Mouse (Mus musculus): ENCODE measurements around the gene Cntnap1. TPM values are rescaled to one million over a fixed set of nuclear protein-coding genes. Genes with fewer than 3 reads are reported as not detected.

Gene Cntnap1
- polyA plus RNA-seq, 1 experiment = 0.15 TPM

DNA sequence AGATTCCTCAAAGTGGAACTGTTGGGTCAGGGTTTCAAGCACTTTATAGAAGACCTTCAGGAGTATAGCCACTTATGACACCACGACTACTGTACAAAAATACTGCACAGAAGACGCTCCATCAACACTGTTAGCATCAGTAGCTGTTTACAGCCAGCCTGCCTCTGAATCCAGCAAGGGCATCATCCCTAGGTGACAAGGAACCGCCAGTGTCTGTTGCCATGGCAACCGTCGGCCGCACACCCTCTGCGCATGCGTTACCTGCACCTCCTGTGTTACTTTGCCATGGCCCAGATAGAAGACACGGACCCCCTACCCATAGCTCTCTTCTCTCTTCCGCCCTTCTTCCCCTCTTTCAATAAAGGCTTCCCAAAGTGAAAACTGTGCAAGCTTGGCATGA, 23.9 kb upstream of the Cntnap1 start:
- no peak overlapping the region for H3K27ac ChIP-seq (ENCODE audit: insufficient read depth, low read length)
- no peak overlapping the region for H3K9ac ChIP-seq (ENCODE audit: low read depth, poor library complexity, severe bottlenecking)
- no peak overlapping the region for H3K4me3 ChIP-seq (ENCODE audit: low read depth, low read length)
- no peaks in the 10 kb centered on the region for H3K36me3 ChIP-seq (ENCODE audit: control insufficient read depth, insufficient read depth, low read length, poor library complexity, severe bottlenecking)
- H3K27me3 ChIP-seq (ENCODE audit: control insufficient read depth, insufficient read depth, low read length, poor library complexity, severe bottlenecking) = no peaks in the 10 kb centered on the region
- TF ChIP-seq POLR2A (IDR thresholded peaks at IDR 0.05; ENCODE audit: insufficient read depth, low read length) (no peak), EP300 (IDR thresholded peaks at IDR 0.05; ENCODE audit: insufficient read depth, low read depth, low read length) (no peak), CTCF (IDR thresholded peaks at IDR 0.05; ENCODE audit: low read depth, low read length) (no peak)
- H3K4me1 ChIP-seq (ENCODE audit: control insufficient read depth, insufficient read depth, low read length) = peaks cover 2% of the 10 kb centered on the region
- no peaks in the 10 kb centered on the region for H3K9me3 ChIP-seq (replicated peaks; ENCODE audit: control insufficient read depth, insufficient read depth, low read length, poor library complexity, severe bottlenecking)

- no peaks in the 10 kb centered on the region for H3K27me3 ChIP-seq (ENCODE audit: control insufficient read depth, insufficient read depth, low read length, poor library complexity, severe bottlenecking)
- no peak for TF ChIP-seq CTCF (IDR thresholded peaks at IDR 0.05; ENCODE audit: low read depth, low read length)
- no peak for TF ChIP-seq EP300 (IDR thresholded peaks at IDR 0.05; ENCODE audit: insufficient read depth, low read depth, low read length)
- no peak for TF ChIP-seq POLR2A (IDR thresholded peaks at IDR 0.05; ENCODE audit: insufficient read depth, low read length)
- H3K9me3 ChIP-seq (replicated peaks; ENCODE audit: control insufficient read depth, insufficient read depth, low read length, poor library complexity, severe bottlenecking) = no peaks in the 10 kb centered on the region
- H3K4me3 ChIP-seq (ENCODE audit: low read depth, low read length) = no peak overlapping the region
- H3K4me1 ChIP-seq (ENCODE audit: control insufficient read depth, insufficient read depth, low read length) = peaks cover 2% of the 10 kb centered on the region
- H3K9ac ChIP-seq (ENCODE audit: low read depth, poor library complexity, severe bottlenecking) = no peak overlapping the region
- no peaks in the 10 kb centered on the region for H3K36me3 ChIP-seq (ENCODE audit: control insufficient read depth, insufficient read depth, low read length, poor library complexity, severe bottlenecking)
- H3K27ac ChIP-seq (ENCODE audit: insufficient read depth, low read length) = no peak overlapping the region
These were observed 21.6 kb upstream of the Cntnap1 start for GRCm38 (mm10) chr11:101148751-101149150.

- Histone ChIP-seq H3K27me3 (ENCODE audit: control insufficient read depth, insufficient read depth, low read length, poor library complexity, severe bottlenecking) (no peaks in the 10 kb centered on the region), H3K9ac (ENCODE audit: low read depth, poor library complexity, severe bottlenecking) (no peak overlapping the region), H3K36me3 (ENCODE audit: control insufficient read depth, insufficient read depth, low read length, poor library complexity, severe bottlenecking) (no peaks in the 10 kb centered on the region), H3K4me1 (ENCODE audit: control insufficient read depth, insufficient read depth, low read length) (peaks cover 2% of the 10 kb centered on the region), H3K9me3 (replicated peaks; ENCODE audit: control insufficient read depth, insufficient read depth, low read length, poor library complexity, severe bottlenecking) (no peaks in the 10 kb centered on the region), H3K4me3 (ENCODE audit: low read depth, low read length) (no peak overlapping the region), H3K27ac (ENCODE audit: insufficient read depth, low read length) (no peak overlapping the region)
- TF ChIP-seq EP300 (IDR thresholded peaks at IDR 0.05; ENCODE audit: insufficient read depth, low read depth, low read length) = no peak
- TF ChIP-seq CTCF (IDR thresholded peaks at IDR 0.05; ENCODE audit: low read depth, low read length) = no peak
- TF ChIP-seq POLR2A (IDR thresholded peaks at IDR 0.05; ENCODE audit: insufficient read depth, low read length) = no peak
These were observed 20.9 kb upstream of the Cntnap1 start for GRCm38 (mm10) chr11:101149178-101150105.

DNA sequence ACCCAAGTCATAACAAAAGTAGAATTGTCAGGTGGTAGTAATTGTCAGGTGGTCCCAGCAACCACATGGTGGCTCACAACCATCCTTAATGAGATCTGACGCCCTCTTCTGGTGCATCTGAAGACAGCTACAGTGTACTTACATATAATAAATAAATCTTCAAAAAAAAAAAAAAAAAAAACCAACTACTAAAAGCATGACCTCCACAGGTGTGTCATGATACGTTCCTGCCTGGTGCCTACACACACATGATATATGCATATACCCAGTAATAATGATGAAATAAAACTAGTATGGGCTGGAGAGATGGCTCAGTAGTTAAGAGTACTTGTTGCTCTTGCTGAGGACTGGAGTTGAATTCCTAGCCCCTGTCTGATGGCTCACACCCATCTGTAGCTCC, 19.3 kb upstream of the Cntnap1 start:
- Histone ChIP-seq H3K27ac (ENCODE audit: insufficient read depth, low read length) (no peak overlapping the region), H3K36me3 (ENCODE audit: control insufficient read depth, insufficient read depth, low read length, poor library complexity, severe bottlenecking) (no peaks in the 10 kb centered on the region), H3K9ac (ENCODE audit: low read depth, poor library complexity, severe bottlenecking) (no peak overlapping the region), H3K4me3 (ENCODE audit: low read depth, low read length) (no peak overlapping the region), H3K4me1 (ENCODE audit: control insufficient read depth, insufficient read depth, low read length) (peaks cover 3% of the 10 kb centered on the region), H3K27me3 (ENCODE audit: control insufficient read depth, insufficient read depth, low read length, poor library complexity, severe bottlenecking) (no peaks in the 10 kb centered on the region), H3K9me3 (replicated peaks; ENCODE audit: control insufficient read depth, insufficient read depth, low read length, poor library complexity, severe bottlenecking) (no peaks in the 10 kb centered on the region)
- no peak for TF ChIP-seq EP300 (IDR thresholded peaks at IDR 0.05; ENCODE audit: insufficient read depth, low read depth, low read length)
- no peak for TF ChIP-seq POLR2A (IDR thresholded peaks at IDR 0.05; ENCODE audit: insufficient read depth, low read length)

DNA sequence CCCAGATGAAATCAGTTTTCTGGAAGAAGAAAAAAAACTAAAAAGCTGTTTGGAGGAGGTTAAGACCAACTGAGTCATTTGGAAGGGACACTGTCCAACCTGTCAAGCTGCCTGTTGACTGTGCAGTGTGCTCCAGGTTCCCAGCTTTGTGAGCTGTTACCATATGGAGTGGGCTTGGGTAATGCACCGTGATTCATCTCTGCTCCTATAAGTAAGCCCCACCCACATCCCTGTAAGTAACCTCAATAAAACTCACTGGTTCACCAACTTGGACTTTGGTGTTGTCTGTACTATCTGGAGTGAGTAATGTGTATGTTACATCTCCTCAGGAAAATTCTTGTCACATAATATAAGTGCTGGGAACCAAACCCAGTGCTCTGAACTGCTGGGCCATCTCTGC, 17.5 kb upstream of the Cntnap1 start:
- Histone ChIP-seq H3K9ac (ENCODE audit: low read depth, poor library complexity, severe bottlenecking) (no peak overlapping the region), H3K27ac (ENCODE audit: insufficient read depth, low read length) (no peak overlapping the region), H3K36me3 (ENCODE audit: control insufficient read depth, insufficient read depth, low read length, poor library complexity, severe bottlenecking) (no peaks in the 10 kb centered on the region), H3K4me3 (ENCODE audit: low read depth, low read length) (no peak overlapping the region), H3K27me3 (ENCODE audit: control insufficient read depth, insufficient read depth, low read length, poor library complexity, severe bottlenecking) (no peaks in the 10 kb centered on the region), H3K4me1 (ENCODE audit: control insufficient read depth, insufficient read depth, low read length) (peaks cover 3% of the 10 kb centered on the region), H3K9me3 (replicated peaks; ENCODE audit: control insufficient read depth, insufficient read depth, low read length, poor library complexity, severe bottlenecking) (no peaks in the 10 kb centered on the region)
- TF ChIP-seq CTCF (IDR thresholded peaks at IDR 0.05; ENCODE audit: low read depth, low read length) = no peak

DNA sequence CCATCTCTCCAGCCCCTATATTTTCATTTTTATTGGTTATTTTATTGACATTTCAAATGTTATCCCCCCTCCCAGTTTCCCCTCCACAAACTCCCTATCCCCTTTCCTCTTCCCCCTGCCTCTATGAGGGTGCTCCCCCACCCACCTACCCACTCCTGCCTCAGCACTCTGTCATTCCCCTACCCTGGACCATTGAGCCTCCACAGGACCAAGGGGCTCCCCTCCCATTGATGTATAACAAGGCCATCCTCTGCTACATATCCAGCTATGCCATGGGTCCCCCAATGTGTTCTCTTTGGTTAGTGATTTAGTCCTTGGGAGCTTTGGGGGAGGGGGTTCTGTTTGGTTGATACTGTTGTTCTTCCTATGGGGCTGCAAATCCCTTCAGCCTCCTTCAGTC, 15.7 kb upstream of the Cntnap1 start:
- no peak for TF ChIP-seq EP300 (IDR thresholded peaks at IDR 0.05; ENCODE audit: insufficient read depth, low read depth, low read length)
- TF ChIP-seq POLR2A (IDR thresholded peaks at IDR 0.05; ENCODE audit: insufficient read depth, low read length) = no peak
- TF ChIP-seq CTCF (IDR thresholded peaks at IDR 0.05; ENCODE audit: low read depth, low read length) = no peak
- no peak overlapping the region for H3K9ac ChIP-seq (ENCODE audit: low read depth, poor library complexity, severe bottlenecking)
- H3K4me1 ChIP-seq (ENCODE audit: control insufficient read depth, insufficient read depth, low read length) = peaks cover 1% of the 10 kb centered on the region
- H3K4me3 ChIP-seq (ENCODE audit: low read depth, low read length) = no peak overlapping the region
- no peaks in the 10 kb centered on the region for H3K36me3 ChIP-seq (ENCODE audit: control insufficient read depth, insufficient read depth, low read length, poor library complexity, severe bottlenecking)
- no peaks in the 10 kb centered on the region for H3K27me3 ChIP-seq (ENCODE audit: control insufficient read depth, insufficient read depth, low read length, poor library complexity, severe bottlenecking)
- no peak overlapping the region for H3K27ac ChIP-seq (ENCODE audit: insufficient read depth, low read length)
- no peaks in the 10 kb centered on the region for H3K9me3 ChIP-seq (replicated peaks; ENCODE audit: control insufficient read depth, insufficient read depth, low read length, poor library complexity, severe bottlenecking)

Measured in ES-Bruce4 (cell line).